Comparison of ENCODE assay signal across 21 mouse cellular contexts in the genomic region with DNA sequence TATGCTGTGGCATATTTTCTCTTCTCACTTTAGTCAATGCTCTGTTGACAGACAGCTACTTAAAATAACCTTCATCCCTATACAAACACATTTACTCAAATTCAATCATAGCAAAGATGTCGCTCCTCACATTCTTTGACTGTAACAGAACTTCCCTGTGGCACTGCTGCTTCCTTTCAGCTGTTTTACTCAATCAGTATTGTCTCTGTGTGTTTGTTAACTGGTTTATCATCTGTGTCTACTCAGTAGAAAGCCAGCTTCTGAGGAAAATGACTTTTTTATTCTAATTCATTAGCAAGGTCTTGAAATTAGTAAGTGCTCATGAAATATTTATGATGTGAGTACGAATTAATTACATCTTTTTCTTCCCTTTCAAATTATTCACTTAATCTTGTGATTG.
DNase-seq lines count a peak whose midpoint lies in the region; ATAC-seq and TF ChIP-seq lines count a peak whose summit lies in the region.
"Had no signal": no experiment of that assay in that cellular context is flagged by ENCODE, and none has a peak within 500 bp of the region (broad histone marks: within the 10 kb centered on the region; RNA-seq: fewer than 3 reads in every experiment).

No protein-coding gene starts in this region.

- H3K4me3 ChIP-seq in forebrain, embryonic 13.5 days: no peak overlapping the region
- H3K4me3 ChIP-seq in forebrain, embryonic 12.5 days (replicated peaks): no peak overlapping the region
- no peak overlapping the region for H3K4me3 ChIP-seq in forebrain, embryonic 15.5 days
- H3K4me3 ChIP-seq in forebrain, embryonic 11.5 days (ENCODE audit: low read depth, low read length): no peak overlapping the region
- H3K4me3 ChIP-seq in C2C12 (ENCODE audit: insufficient read depth, poor library complexity, severe bottlenecking): no peak overlapping the region
- H3K4me3 ChIP-seq in forebrain, embryonic 16.5 days (replicated peaks; ENCODE audit: low read length): no peak overlapping the region
- H3K4me3 ChIP-seq in liver, embryonic 12.5 days: no peak overlapping the region
- H3K4me3 ChIP-seq: embryonic facial prominence, embryonic 13.5 days; embryonic facial prominence, embryonic 15.5 days; erythroblast, embryonic 14.5 days had no signal

- no peak overlapping the region for H3K4me2 ChIP-seq in forebrain, embryonic 13.5 days
- no peak overlapping the region for H3K4me2 ChIP-seq in forebrain, embryonic 12.5 days
- H3K4me2 ChIP-seq in forebrain, embryonic 15.5 days (replicated peaks): no peak overlapping the region
- no peak overlapping the region for H3K4me2 ChIP-seq in forebrain, embryonic 11.5 days (ENCODE audit: low read depth, low read length, severe bottlenecking)
- H3K4me2 ChIP-seq in forebrain, embryonic 16.5 days (ENCODE audit: low read length): no peak overlapping the region
- H3K4me2 ChIP-seq in liver, embryonic 12.5 days: no peak overlapping the region
- H3K4me2 ChIP-seq: embryonic facial prominence, embryonic 13.5 days; embryonic facial prominence, embryonic 15.5 days had no signal

- H3K9me3 ChIP-seq in forebrain, embryonic 13.5 days (replicated peaks): no peaks in the 10 kb centered on the region
- H3K9me3 ChIP-seq in forebrain, embryonic 12.5 days: no peaks in the 10 kb centered on the region
- H3K9me3 ChIP-seq in forebrain, embryonic 15.5 days: no peaks in the 10 kb centered on the region
- H3K9me3 ChIP-seq in forebrain, embryonic 11.5 days (ENCODE audit: control insufficient read depth, low read length): no peaks in the 10 kb centered on the region
- no peaks in the 10 kb centered on the region for H3K9me3 ChIP-seq in forebrain, embryonic 16.5 days (ENCODE audit: control insufficient read depth, low read length)
- no peaks in the 10 kb centered on the region for H3K9me3 ChIP-seq in liver, embryonic 12.5 days (replicated peaks)
- H3K9me3 ChIP-seq: embryonic facial prominence, embryonic 13.5 days; embryonic facial prominence, embryonic 15.5 days had no signal

- no peaks in the 10 kb centered on the region for H3K36me3 ChIP-seq in forebrain, embryonic 13.5 days (ENCODE audit: poor library complexity, severe bottlenecking)
- no peaks in the 10 kb centered on the region for H3K36me3 ChIP-seq in forebrain, embryonic 12.5 days (replicated peaks)
- no peaks in the 10 kb centered on the region for H3K36me3 ChIP-seq in forebrain, embryonic 15.5 days
- no peaks in the 10 kb centered on the region for H3K36me3 ChIP-seq in forebrain, embryonic 11.5 days (ENCODE audit: control insufficient read depth, insufficient read depth, low read length)
- H3K36me3 ChIP-seq in C2C12 (ENCODE audit: control insufficient read depth, insufficient read depth): no peaks in the 10 kb centered on the region
- no peaks in the 10 kb centered on the region for H3K36me3 ChIP-seq in forebrain, embryonic 16.5 days (ENCODE audit: control insufficient read depth, insufficient read depth)
- no peaks in the 10 kb centered on the region for H3K36me3 ChIP-seq in liver, embryonic 12.5 days
- H3K36me3 ChIP-seq: embryonic facial prominence, embryonic 13.5 days; embryonic facial prominence, embryonic 15.5 days had no signal

- no peaks in the 10 kb centered on the region for H3K79me2 ChIP-seq in C2C12 (ENCODE audit: control insufficient read depth, insufficient read depth)

- H3K27ac ChIP-seq in forebrain, embryonic 13.5 days: no peak overlapping the region
- H3K27ac ChIP-seq in forebrain, embryonic 12.5 days: no peak overlapping the region
- no peak overlapping the region for H3K27ac ChIP-seq in forebrain, embryonic 15.5 days (replicated peaks)
- H3K27ac ChIP-seq in forebrain, embryonic 11.5 days (ENCODE audit: low read depth, low read length): no peak overlapping the region
- no peak overlapping the region for H3K27ac ChIP-seq in forebrain, embryonic 16.5 days (ENCODE audit: low read length)
- H3K27ac ChIP-seq in liver, embryonic 12.5 days: no peak overlapping the region
- H3K27ac ChIP-seq: embryonic facial prominence, embryonic 13.5 days; embryonic facial prominence, embryonic 15.5 days had no signal

- no peak overlapping the region for H3ac ChIP-seq in C2C12 (ENCODE audit: control insufficient read depth, insufficient read length, low read depth)

- no peak for TF ChIP-seq CTCF in C2C12 (IDR thresholded peaks at IDR 0.05; ENCODE audit: control insufficient read depth, insufficient read depth, insufficient read length)

- H3K9ac ChIP-seq in forebrain, embryonic 13.5 days: no peak overlapping the region
- no peak overlapping the region for H3K9ac ChIP-seq in forebrain, embryonic 12.5 days
- H3K9ac ChIP-seq in forebrain, embryonic 15.5 days (replicated peaks): no peak overlapping the region
- no peak overlapping the region for H3K9ac ChIP-seq in forebrain, embryonic 11.5 days (ENCODE audit: low read length)
- no peak overlapping the region for H3K9ac ChIP-seq in forebrain, embryonic 16.5 days (replicated peaks; ENCODE audit: low read depth, low read length)
- no peak overlapping the region for H3K9ac ChIP-seq in liver, embryonic 12.5 days
- H3K9ac ChIP-seq: embryonic facial prominence, embryonic 13.5 days; embryonic facial prominence, embryonic 15.5 days had no signal

- no peaks in the 10 kb centered on the region for H3K4me1 ChIP-seq in forebrain, embryonic 13.5 days
- no peaks in the 10 kb centered on the region for H3K4me1 ChIP-seq in forebrain, embryonic 12.5 days
- H3K4me1 ChIP-seq in forebrain, embryonic 15.5 days: no peaks in the 10 kb centered on the region
- H3K4me1 ChIP-seq in forebrain, embryonic 11.5 days (replicated peaks; ENCODE audit: control insufficient read depth, insufficient read depth, low read length): no peaks in the 10 kb centered on the region
- no peaks in the 10 kb centered on the region for H3K4me1 ChIP-seq in forebrain, embryonic 16.5 days (replicated peaks; ENCODE audit: control insufficient read depth, insufficient read depth, low read length)
- H3K4me1 ChIP-seq in liver, embryonic 12.5 days: no peaks in the 10 kb centered on the region
- H3K4me1 ChIP-seq: embryonic facial prominence, embryonic 13.5 days; embryonic facial prominence, embryonic 15.5 days had no signal

- no peaks in the 10 kb centered on the region for H3K27me3 ChIP-seq in forebrain, embryonic 13.5 days
- no peaks in the 10 kb centered on the region for H3K27me3 ChIP-seq in forebrain, embryonic 12.5 days
- H3K27me3 ChIP-seq in forebrain, embryonic 15.5 days: no peaks in the 10 kb centered on the region
- H3K27me3 ChIP-seq in forebrain, embryonic 11.5 days (ENCODE audit: control insufficient read depth, insufficient read depth, low read length): no peaks in the 10 kb centered on the region
- H3K27me3 ChIP-seq in C2C12 (ENCODE audit: control insufficient read depth, insufficient read depth, insufficient read length): no peaks in the 10 kb centered on the region
- no peaks in the 10 kb centered on the region for H3K27me3 ChIP-seq in forebrain, embryonic 16.5 days (replicated peaks; ENCODE audit: control insufficient read depth, insufficient read depth, low read length)
- H3K27me3 ChIP-seq in liver, embryonic 12.5 days (replicated peaks): no peaks in the 10 kb centered on the region
- H3K27me3 ChIP-seq: embryonic facial prominence, embryonic 13.5 days; embryonic facial prominence, embryonic 15.5 days had no signal

- 61% methylated on average over 2 of the region's 2 CpGs for WGBS in forebrain, embryonic 13.5 days
- 62% methylated on average over 2 of the region's 2 CpGs for WGBS in forebrain, embryonic 12.5 days
- WGBS in forebrain, embryonic 15.5 days: 48% methylated on average over 2 of the region's 2 CpGs
- 72% methylated on average over 2 of the region's 2 CpGs for WGBS in forebrain, embryonic 11.5 days
- 37% methylated on average over 2 of the region's 2 CpGs for WGBS in forebrain, embryonic 16.5 days
- 52% methylated on average over 2 of the region's 2 CpGs for WGBS in liver, embryonic 12.5 days (ENCODE audit: insufficient replicate concordance)

- peak; percentile 36; the same call in 1 of the 2 replicates for ATAC-seq in forebrain, embryonic 13.5 days
- ATAC-seq in forebrain, embryonic 12.5 days (ENCODE audit: low FRiP score): no peak
- peak; percentile 68; the same call in 1 of the 2 replicates for ATAC-seq in forebrain, embryonic 15.5 days (replicated peaks)
- ATAC-seq in forebrain, embryonic 11.5 days (replicated peaks; ENCODE audit: low FRiP score): no peak
- peak; percentile 69 for ATAC-seq in forebrain, embryonic 16.5 days
- ATAC-seq in liver, embryonic 12.5 days: no peak

- DNase-seq in forebrain, embryonic 11.5 days (ENCODE audit: low spot score): no peak
- no peak for DNase-seq in cerebellum, adult 8-10 months
- DNase-seq: adrenal gland, adult 2 months; adrenal gland, postnatal 10 days; adrenal gland, postnatal 25 days; B cell, adult 2 months; cerebellum, adult 11-12 months; cerebellum, adult 2 months; cerebellum, adult 9-11 months; cerebellum, postnatal 14 days; cerebellum, postnatal 36 days; embryo, embryonic 11 days had no signal

- H3K79me3 ChIP-seq in C2C12 (ENCODE audit: low read depth): no peaks in the 10 kb centered on the region

TF ChIP-seq in C2C12, 6 proteins besides CTCF, POLR2A, EP300 and RAD21:
- TF ChIP-seq MYOG (IDR thresholded peaks at IDR 0.05; ENCODE audit: control insufficient read depth, extremely low read depth, insufficient read length) (no peak), MYOD1 (IDR thresholded peaks at IDR 0.05; ENCODE audit: control insufficient read depth, insufficient read length, low read depth) (peak; percentile 25)

Comparison
In these comparisons a context has a peak if more than half of its experiments do, and no peak if none do; other contexts are left out.
1. ATAC-seq: peak in forebrain, embryonic 13.5 days (single experiment), forebrain, embryonic 15.5 days (single experiment) and forebrain, embryonic 16.5 days (single experiment); none in forebrain, embryonic 12.5 days (single experiment), forebrain, embryonic 11.5 days (single experiment) and liver, embryonic 12.5 days (single experiment).